Mouse (Mus musculus) liver, embryonic 14.5 days (tissue): ENCODE measurements around the gene Plek2. TPM values are rescaled to one million over a fixed set of nuclear protein-coding genes. Genes with fewer than 3 reads are reported as not detected.
A peak's percentile ranks its signal among the peaks of the same experiment; 100 is the strongest.

Source experiments
- ATAC-seq: fragments of 200-750 bp; cut with Nextera tagmentation; 2 replicates; pipeline ENCODE4 v1.8.0; 2017; ENCODE audit warnings: moderate number of reproducible peaks, mild to moderate bottlenecking, moderate library complexity; ENCODE audit not compliant: insufficient read depth
- DNase-seq, 3 experiments: peaks; one replicate each; pipeline ENCODE4 v3.0.0-alpha.2; 2012 to 2013; ENCODE audit warnings: low read depth in 3 of 3, low spot score in 3 of 3
- H3K27ac ChIP-seq: fragments of 300-500 bp; sonication (generic); 2 replicates; pipeline ENCODE4 v1.5.1; 2014; ENCODE audit warnings: moderate library complexity, mild to moderate bottlenecking, control low read depth, inconsistent platforms
- H3K27me3 ChIP-seq: fragments of 300-500 bp; sonication (generic); 2 replicates; pipeline ENCODE4 v1.6.1; 2014; ENCODE audit warnings: mild to moderate bottlenecking, low read length, moderate library complexity; ENCODE audit not compliant: control insufficient read depth, insufficient read depth
- H3K36me3 ChIP-seq: fragments of 300-500 bp; sonication (generic); replicated peaks from 2 replicates; pipeline ENCODE4 v1.6.1; 2014; ENCODE audit warnings: low read depth; ENCODE audit not compliant: control insufficient read depth, insufficient read depth
- H3K4me1 ChIP-seq, 2 experiments: fragments of 200-500 bp in 1 of 2; fragments of 300-500 bp in 1 of 2; sonication (generic) in 1 of 2; replicated peaks; 2 replicates each; pipeline ENCODE4 v1.6.1; 2012 to 2014; ENCODE audit warnings: antibody characterized with exemption in 1 of 2, inconsistent platforms in 1 of 2, low read length in 1 of 2; ENCODE audit not compliant: control insufficient read depth in 2 of 2, insufficient read depth in 2 of 2
- H3K4me2 ChIP-seq: fragments of 300-500 bp; sonication (generic); 2 replicates; pipeline ENCODE4 v1.6.1; 2014; ENCODE audit warnings: low read depth, mild to moderate bottlenecking, control low read depth, moderate library complexity
- H3K4me3 ChIP-seq, 2 experiments: fragments of 200-500 bp in 1 of 2; fragments of 300-500 bp in 1 of 2; sonication (generic) in 1 of 2; 2 replicates each; pipeline ENCODE4 v1.5.1; 2012 to 2014; ENCODE audit warnings: low read depth in 2 of 2, low read length in 2 of 2, mild to moderate bottlenecking in 2 of 2, control low read depth in 1 of 2, inconsistent platforms in 1 of 2, moderate library complexity in 1 of 2; ENCODE audit not compliant: insufficient read depth in 1 of 2
- H3K9ac ChIP-seq: fragments of 300-500 bp; sonication (generic); replicated peaks from 2 replicates; pipeline ENCODE4 v1.6.1; 2014; ENCODE audit warnings: mild to moderate bottlenecking, control low read depth, moderate library complexity
- H3K9me3 ChIP-seq: fragments of 300-500 bp; sonication (generic); 2 replicates; pipeline ENCODE4 v1.6.1; 2016; ENCODE audit warnings: low read length, mixed read lengths; ENCODE audit not compliant: control insufficient read depth
- CTCF ChIP-seq: IDR thresholded peaks from 2 replicates; pipeline ENCODE4 v1.5.1; 2016; ENCODE audit warnings: antibody characterized with exemption, low read depth, control low read depth
- EP300 ChIP-seq: IDR thresholded peaks from 2 replicates; pipeline ENCODE4 v1.6.1; 2016; ENCODE audit warnings: antibody characterized with exemption, low read depth
- WGBS: fragments of 180-500 bp; shearing (Covaris S2); extraction: QIAGEN DNeasy Blood & Tissue Kit; methylation state at CpG from one replicate; pipeline ENCODE4 v1.1.7; 2014; ENCODE audit not compliant: insufficient replicate concordance; 5-methylcytosine and 5-hydroxymethylcytosine counted together
- polyA plus RNA-seq, 2 experiments: library from polyadenylated mRNA; depleted of rRNA in 1 of 2; stranded (reverse) in 1 of 2; unstranded in 1 of 2; fragments of >200 nt; fragmentation: Nextera tagmentation in 1 of 2; extraction: Ambion mirVana in 1 of 2; gene quantifications; 2 replicates each; pipeline versions ENCODE4 v1.2.1 to v1.2.3; 2012 to 2014

Plek2 gene
- polyA plus RNA-seq, 2 experiments: 21.5 to 51.0 TPM

DNA sequence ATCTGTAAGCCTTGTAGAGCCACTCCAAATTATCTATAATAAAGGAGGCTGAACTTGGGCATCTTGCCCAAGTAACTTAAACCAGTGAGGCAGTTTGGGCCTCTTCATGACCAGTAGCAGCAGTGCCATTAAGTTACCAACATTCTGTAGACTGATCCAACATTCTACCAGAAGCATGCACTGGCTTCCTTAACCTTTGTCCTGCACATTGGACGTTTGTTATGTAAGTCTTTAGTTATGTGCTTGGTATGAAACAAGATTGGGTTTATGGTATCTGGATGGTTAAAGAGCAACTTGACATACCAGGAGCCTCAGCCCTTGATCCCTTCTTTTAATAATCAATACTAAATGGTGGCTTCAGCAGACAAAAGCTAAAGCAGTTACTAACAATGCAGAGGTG, 16.7 kb downstream of the Plek2 start:
- TF ChIP-seq EP300 (no peak), CTCF (no peak)
- whole genome bisulfite sequencing: 46% methylated on average over 1 of the region's 1 CpGs
- no peak overlapping the region for H3K27ac ChIP-seq
- H3K4me1 ChIP-seq: no peaks in the 10 kb centered on the region; a peak in 1 of 4 replicates
- no peak overlapping the region for H3K9ac ChIP-seq
- ATAC-seq: no peak
- no peak for DNase-seq
- no peaks in the 10 kb centered on the region for H3K9me3 ChIP-seq
- no peak overlapping the region for H3K4me2 ChIP-seq
- no peak overlapping the region for H3K4me3 ChIP-seq
- H3K27me3 ChIP-seq: no peaks in the 10 kb centered on the region
- peaks cover 95% of the 10 kb centered on the region for H3K36me3 ChIP-seq

DNA sequence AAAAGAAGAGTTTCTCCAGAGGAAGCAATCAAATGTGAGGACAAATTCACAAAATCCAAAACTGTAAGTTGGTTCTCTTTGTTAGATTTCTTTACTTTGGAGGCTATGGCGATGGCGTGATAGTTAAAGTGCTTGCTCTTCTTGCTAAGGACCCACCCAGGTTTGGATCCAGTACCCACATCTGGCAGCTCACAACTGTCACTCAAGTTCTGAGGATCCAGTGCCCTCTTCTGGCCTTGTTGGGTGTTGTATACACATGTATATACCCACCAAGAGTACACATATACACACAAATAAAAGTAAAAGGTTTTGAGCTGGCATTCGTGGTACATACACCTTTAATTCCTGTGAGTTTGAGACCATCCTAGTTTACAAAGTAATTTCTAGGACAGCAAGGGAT, 32.2 kb downstream of the Plek2 start:
- no peaks in the 10 kb centered on the region for H3K9me3 ChIP-seq
- no peak overlapping the region for H3K4me3 ChIP-seq
- no peak for DNase-seq
- no peak overlapping the region for H3K9ac ChIP-seq
- TF ChIP-seq EP300 (no peak), CTCF (0 out of 2 replicates have a peak, but pooled peaks have one; percentile 9)
- H3K4me1 ChIP-seq: no peaks in the 10 kb centered on the region
- no peak overlapping the region for H3K27ac ChIP-seq
- H3K36me3 ChIP-seq: peaks cover 64% of the 10 kb centered on the region
- no peaks in the 10 kb centered on the region for H3K27me3 ChIP-seq
- H3K4me2 ChIP-seq: no peak overlapping the region
- ATAC-seq: no peak
- WGBS: 87% methylated on average over 3 of the region's 3 CpGs

DNA sequence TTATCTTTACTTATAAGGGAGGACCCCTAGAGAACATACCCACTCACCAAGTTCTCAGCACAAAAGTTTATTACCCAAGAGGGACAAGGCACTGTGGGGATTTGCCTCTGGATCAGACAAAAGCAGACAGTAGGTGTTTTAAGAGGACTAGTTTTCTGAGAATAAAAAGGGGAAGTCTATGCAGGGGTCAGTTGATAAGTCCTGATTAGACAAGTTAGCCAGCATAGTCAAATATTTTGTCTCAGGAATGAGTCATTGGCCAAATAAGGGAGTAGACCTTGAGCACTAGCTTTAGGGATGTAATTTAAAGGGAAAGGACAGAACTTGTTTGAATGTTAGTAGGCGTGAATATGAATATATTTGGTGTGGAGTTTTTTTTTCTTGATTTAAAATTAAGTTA, 38.6 kb downstream of the Plek2 start:
- Histone ChIP-seq H3K27ac (no peak overlapping the region), H3K9ac (no peak overlapping the region), H3K36me3 (peaks cover 45% of the 10 kb centered on the region), H3K9me3 (no peaks in the 10 kb centered on the region), H3K4me1 (peaks cover 5 to 9% of the 10 kb centered on the region in 2 experiments), H3K4me2 (no peak overlapping the region), H3K27me3 (no peaks in the 10 kb centered on the region), H3K4me3 (no peak overlapping the region)
- TF ChIP-seq EP300: no peak
- no peak for TF ChIP-seq CTCF
- DNase-seq (no peak), ATAC-seq (no peak)
- WGBS: 77% methylated on average over 1 of the region's 1 CpGs

DNA sequence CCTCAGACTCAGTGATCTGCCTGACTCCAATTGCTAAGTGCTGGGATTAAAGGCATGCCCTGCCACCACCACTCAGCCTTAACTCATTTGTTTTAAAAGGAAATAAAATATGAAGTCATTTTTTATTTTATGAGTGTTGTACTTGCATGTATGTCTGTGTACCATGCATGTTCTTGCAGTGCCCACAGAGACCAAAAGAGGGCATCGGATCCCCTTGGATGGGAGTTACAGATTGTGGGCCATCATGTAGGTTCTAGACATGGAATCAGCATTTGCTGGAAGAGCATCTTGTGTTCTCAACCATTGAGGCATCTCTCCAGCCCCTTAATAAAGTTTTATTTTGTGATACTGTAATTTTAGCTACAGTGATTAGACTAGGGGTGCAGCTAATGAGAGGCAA, 41.3 kb downstream of the Plek2 start:
- no peaks in the 10 kb centered on the region for H3K27me3 ChIP-seq
- H3K4me3 ChIP-seq: no peak overlapping the region
- no peak overlapping the region for H3K27ac ChIP-seq
- no peaks in the 10 kb centered on the region for H3K9me3 ChIP-seq
- H3K4me2 ChIP-seq: peak overlapping the region; percentile 2; the same call in 1 of the 2 replicates
- peak in 2 of 3 experiments; percentile 47 to 59 for DNase-seq
- peaks cover 8 to 12% of the 10 kb centered on the region in 2 experiments for H3K4me1 ChIP-seq
- no peak for ATAC-seq
- no peak overlapping the region for H3K9ac ChIP-seq
- WGBS: 90% methylated on average over 1 of the region's 1 CpGs
- peaks cover 36% of the 10 kb centered on the region for H3K36me3 ChIP-seq
- TF ChIP-seq EP300: no peak
- TF ChIP-seq CTCF: peak; percentile 77

- Histone ChIP-seq H3K4me1 (peaks cover 12 to 19% of the 10 kb centered on the region in 2 experiments), H3K27ac (peak overlapping the region; percentile 88), H3K9me3 (no peaks in the 10 kb centered on the region), H3K4me3 (peak overlapping the region; percentile 90 to 96), H3K36me3 (peaks cover 10% of the 10 kb centered on the region), H3K9ac (peak overlapping the region; percentile 96), H3K27me3 (no peaks in the 10 kb centered on the region), H3K4me2 (peak overlapping the region; percentile 95)
- DNase-seq (no peak), ATAC-seq (peak; percentile 42)
- under 1% methylated on average over 22 of the region's 22 CpGs for WGBS
- TF ChIP-seq CTCF (no peak), EP300 (no peak)
Measured at GRCm38 (mm10) chr12:78862254-78862730, 44.5 kb downstream of the Plek2 start.
